Mouse (Mus musculus) olfactory bulb, adult 2 months (tissue): Measurements from ENCODE around the gene Naglu.

ENCODE experiments used
- CTCF ChIP-seq: fragments of 200-500 bp; IDR thresholded peaks from 2 replicates; pipeline ENCODE4 v1.5.1; 2012; ENCODE audit warnings: low read depth, mild to moderate bottlenecking, low read length, moderate library complexity; ENCODE audit not compliant: insufficient read depth
- POLR2A ChIP-seq: fragments of 200-500 bp; IDR thresholded peaks from 2 replicates; pipeline ENCODE4 v1.6.1; 2012; ENCODE audit warnings: mild to moderate bottlenecking, low read depth, low read length, moderate library complexity; ENCODE audit not compliant: insufficient read depth

GRCm38 (mm10) chr11:101095314-101096024 lies 25.7 kb downstream of the Naglu start, which contains the start of gene Psmc3ip:
- peak; percentile 91; the same call in 1 of the 2 replicates for TF ChIP-seq CTCF
- peak; percentile 70 for TF ChIP-seq POLR2A
